Mouse (Mus musculus) heart, adult 18-20 months (tissue): Measurements from ENCODE around the gene Tmem221. TPM values are rescaled to one million over a fixed set of nuclear protein-coding genes. Genes with fewer than 3 reads are reported as not detected.

Experiments
- DNase-seq, 2 experiments: peaks; one replicate each; pipeline ENCODE4 v3.0.0; 2021 to 2022; ENCODE audit warnings: mixed read lengths in 1 of 2
- total RNA-seq, 2 experiments: library from RNA; stranded (reverse); gene quantifications; 2 replicates each; pipeline ENCODE4 v1.2.3; 2021

Tmem221 gene
- total RNA-seq, 2 experiments from 2014 or later: 0.42 to 0.51 TPM

DNA sequence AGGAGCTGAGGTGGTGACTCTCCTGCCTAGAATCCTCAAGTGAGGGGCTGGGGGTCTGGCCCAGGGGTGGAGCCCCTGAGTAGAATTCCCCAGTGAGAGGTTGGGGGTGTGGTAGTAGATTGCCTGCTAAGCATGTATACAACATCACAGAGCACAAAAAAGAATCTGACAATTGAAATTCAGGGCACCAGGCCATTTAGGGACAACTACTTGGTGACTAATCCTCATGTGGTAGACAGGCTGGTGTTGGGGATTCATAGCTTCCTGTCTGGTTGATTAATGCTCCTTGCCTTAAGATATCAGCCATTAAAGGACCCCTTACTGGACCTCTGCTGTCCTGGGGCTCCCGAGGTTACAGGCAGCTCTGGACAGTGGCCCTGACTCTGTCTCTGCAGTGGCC lies 20.3 kb upstream of the Tmem221 start:
- DNase-seq: no peak

- DNase-seq: no peak
Observed at GRCm38 (mm10) chr8:71577856-71578387, 19.3 kb upstream of the Tmem221 start.

GRCm38 (mm10) chr8:71575020-71575419 lies 16.3 kb upstream of the Tmem221 start:
- no peak for DNase-seq

- DNase-seq: peak in 1 of 2 experiments; percentile 41
Observed at GRCm38 (mm10) chr8:71574426-71574825, 15.8 kb upstream of the Tmem221 start.

DNA sequence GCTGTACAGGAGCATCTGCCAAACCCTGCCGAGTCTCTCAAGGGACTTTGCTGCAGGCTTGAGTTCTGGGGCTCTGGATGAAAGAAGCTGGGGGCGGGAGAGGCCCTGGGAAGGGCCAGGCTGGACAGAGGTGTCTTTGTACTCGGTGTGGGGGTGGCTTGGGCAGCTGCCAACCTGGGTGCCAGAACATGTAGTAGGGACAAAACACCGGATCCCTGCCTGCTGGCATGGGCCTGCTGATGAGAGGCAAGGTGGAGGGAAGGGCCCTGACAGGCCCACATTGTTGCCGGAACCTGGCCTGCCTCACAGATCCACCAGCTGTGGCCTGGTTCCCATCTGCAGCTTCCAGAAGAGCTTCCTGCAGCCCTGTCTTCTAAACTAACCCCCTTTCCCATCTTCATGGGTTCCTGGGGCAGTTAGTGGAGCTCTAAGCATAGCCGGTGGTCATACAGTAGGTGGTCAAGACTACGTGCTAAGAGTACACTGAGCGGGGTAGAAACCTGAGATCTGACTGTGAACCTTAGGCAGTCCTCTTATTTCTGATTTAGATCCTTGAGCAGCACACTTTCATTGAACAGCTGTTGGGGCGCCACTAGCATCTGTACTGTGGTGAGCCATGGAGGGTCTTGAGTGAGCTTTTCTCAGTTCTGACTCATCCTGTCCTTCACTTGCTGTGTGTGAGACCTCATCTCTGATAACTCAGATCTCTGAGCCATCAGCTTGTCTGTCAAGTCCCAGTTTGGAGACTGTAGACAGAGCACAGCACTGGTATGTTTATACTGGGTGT lies 14.4 kb upstream of the Tmem221 start:
- peak; percentile 82 to 87 for DNase-seq

GRCm38 (mm10) chr8:71572077-71572476 lies 13.4 kb upstream of the Tmem221 start:
- peak in 1 of 2 experiments; percentile 41 for DNase-seq

DNA sequence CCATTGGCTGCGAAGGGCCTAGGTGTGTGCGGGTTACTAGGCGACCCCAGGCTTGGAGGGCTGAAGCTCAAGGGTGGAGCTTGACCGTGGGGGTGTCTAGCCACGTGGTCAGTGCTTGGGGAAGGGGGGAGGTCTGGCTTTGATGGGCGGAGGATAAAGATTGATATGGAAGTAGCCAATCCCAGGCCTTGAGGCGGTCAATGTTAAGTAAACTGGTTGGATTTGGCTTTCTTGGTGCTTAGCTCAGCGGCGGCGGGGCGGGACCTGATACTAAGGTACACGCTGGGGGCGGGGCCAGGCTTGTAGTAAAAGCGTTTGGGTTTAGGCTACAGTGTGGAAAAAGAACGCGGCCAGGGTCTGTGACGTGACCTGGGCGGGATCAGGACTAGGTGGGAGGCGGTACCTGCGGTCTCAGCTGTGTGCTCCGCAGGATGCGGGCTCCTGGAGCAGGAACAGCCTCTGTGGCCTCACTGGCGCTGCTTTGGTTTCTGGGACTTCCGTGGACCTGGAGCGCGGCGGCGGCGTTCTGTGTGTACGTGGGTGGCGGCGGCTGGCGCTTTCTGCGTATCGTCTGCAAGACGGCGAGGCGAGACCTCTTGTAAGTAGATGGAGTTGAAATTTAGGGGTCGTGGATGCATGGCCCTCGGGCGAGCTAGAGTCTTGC lies 11.8 kb upstream of the Tmem221 start:
- DNase-seq: peak in 1 of 2 experiments; percentile 91

DNA sequence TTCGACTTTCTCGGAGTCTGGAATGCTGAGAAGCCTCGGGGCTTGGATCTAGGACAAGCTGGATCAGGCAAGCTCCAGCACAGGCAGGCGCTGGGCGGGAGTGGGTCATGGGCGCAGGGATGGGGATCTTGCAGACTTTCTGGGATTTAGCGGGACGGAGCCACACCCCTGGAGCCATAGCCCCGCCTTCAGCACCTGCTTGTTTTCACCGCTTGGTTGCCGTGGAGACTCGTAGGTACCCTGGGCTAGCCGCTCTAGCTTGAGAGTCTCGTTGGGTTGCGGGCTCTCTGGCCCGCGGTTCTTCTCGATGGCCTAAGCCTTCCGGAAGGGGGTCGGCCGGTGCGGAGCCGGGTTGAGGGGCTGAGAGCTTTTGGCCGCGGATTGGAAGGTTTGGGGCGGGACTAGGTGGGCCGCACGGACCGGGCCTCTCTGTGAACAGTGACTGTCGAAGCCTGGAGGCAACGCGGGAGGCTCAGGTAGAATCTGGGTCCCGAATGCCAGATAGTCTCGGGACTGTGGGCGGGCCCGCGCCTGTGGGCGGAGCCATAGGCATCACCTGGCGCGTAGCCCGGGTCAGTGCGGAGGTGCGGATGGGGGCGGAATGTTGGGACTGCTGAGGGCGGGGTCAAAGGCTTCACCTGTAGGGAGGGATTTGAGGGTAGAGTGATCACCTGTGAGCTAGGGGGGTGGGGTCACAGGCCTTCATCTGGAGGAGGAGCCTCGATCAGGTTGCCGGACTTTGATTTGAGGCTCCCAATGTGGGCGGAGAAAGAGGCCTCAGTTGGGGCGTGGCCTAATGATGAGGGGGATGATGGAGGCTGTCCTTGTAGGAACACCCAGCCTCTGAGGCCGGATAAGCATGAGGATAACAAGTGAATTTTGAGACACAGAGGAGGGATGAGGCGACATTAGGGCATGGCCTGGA lies 11.0 kb upstream of the Tmem221 start:
- DNase-seq: peak; percentile 89 to 90

DNA sequence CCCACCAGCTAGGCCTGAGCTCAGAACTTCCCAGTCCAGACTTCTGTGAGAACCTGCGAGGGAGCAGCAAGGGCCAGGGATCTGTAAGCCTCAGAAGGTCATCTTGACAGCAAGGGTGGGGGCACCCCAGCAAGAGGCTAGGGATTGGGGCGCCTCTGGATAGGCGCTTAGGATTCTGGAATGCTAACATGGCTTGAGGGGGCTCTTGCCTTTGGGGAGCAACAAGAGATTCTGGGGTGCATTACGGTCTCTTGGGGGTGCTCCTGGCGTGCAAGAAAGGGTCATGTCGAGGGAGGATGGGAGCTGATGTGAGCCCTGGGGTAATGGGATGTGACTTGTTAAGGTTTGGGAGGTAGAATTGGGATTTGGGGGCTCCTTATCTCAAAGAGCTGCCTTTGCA lies 10.3 kb upstream of the Tmem221 start:
- DNase-seq: no peak

DNA sequence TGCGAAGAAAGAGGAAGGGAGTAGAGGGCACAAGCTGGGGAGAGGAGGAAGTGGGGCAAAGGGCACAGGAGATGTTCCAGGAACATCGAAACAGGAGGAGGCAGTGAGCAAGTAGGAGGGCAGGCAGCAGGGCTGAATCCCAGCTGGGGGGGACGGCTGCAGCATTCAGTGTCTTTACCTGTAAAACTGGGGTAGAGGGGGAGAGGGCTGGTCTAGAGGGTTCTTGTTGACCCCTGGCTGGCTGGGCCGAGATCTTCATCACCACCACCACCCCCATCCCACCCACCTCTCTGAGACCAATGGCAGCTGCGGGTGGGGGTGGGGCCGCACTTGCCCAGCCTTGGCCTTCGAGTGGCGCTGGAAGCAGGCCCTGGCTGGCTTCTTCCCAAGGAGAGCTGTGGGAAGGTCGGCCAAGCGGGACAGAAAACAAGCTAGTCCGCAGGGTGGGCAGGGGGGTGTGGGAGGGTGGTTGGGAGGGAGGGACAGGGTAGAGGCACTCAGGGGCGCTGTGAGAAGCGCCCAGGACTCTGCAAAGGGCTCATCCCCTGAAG lies 9.8 kb upstream of the Tmem221 start, which contains the start of gene Slc27a1:
Slc27a1 (plus strand) TSS at position 496 of the 551 bp plus-strand sequence.
- DNase-seq: peak; percentile 89 to 91

DNA sequence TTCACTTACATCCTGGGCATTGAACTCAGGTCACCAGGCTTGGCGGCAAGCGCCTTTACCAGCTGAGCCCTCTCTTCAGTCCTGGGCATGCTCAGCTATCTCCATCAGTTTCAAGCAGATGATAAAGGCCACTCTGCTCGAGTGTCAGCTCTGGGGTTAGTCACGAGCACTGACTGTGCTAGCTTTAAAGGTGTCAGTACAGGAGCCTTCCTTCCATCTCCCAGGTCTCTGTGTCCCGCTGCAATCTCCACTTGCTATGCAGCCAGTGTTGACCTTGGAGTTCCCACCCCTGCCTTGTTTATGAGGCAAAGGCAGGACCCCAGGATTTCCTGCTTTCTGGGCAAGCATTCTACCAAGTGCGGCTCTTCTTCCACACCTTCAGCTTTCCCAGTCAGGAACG lies 8.9 kb upstream of the Tmem221 start:
- DNase-seq: peak in 1 of 2 experiments; percentile 31

DNA sequence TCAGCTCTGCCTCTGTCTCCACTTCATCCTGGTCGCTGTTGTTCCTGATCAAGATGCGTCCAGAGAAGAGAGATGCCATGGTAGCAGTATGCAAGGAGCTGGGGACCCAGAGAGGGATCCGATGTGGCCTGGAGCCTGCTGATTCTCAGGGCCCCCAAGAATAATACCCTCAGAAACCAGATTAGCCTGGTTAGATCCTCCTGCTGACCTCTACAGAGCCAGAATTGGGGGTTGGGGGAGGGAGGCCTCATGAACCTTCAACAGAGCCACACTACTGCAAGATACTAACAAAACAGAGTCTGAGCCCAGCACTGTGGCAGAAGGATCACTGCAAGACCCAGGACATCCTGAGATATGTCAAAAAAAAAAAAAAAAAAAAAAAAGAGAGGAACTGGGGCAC lies 7.8 kb upstream of the Tmem221 start, which contains the start of gene Nxnl1:
Nxnl1 (minus strand) TSS at position 101 of the 400 bp plus-strand sequence.
- DNase-seq: no peak

GRCm38 (mm10) chr8:71563992-71564391 lies 5.3 kb upstream of the Tmem221 start:
- no peak for DNase-seq

- DNase-seq: peak; percentile 85 to 90
Observed at GRCm38 (mm10) chr8:71562751-71563150, 4.1 kb upstream of the Tmem221 start.

- peak; percentile 50 to 83 for DNase-seq
Observed at GRCm38 (mm10) chr8:71561401-71561800, 2.7 kb upstream of the Tmem221 start.

GRCm38 (mm10) chr8:71560765-71561164 lies 2.1 kb upstream of the Tmem221 start:
- DNase-seq: no peak

DNA sequence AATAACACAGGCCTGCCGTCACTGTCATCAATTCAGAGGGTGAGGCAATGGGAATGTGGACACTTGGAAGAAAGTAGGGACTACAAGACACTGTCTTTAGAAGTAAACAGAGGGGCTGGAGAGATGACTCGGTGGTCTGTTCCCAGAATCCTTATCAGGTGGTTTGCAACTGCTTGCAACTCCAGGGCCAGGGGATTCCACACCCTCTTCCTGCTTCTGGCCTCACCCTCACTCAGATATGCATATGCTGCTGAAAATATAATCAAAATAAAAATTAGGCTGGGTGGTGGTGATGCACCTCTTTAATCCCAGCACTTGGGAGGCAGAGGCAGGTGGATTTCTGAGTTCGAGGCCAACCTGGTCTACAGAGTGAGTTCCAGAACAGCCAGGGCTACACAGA lies 1.4 kb upstream of the Tmem221 start:
- no peak for DNase-seq

DNA sequence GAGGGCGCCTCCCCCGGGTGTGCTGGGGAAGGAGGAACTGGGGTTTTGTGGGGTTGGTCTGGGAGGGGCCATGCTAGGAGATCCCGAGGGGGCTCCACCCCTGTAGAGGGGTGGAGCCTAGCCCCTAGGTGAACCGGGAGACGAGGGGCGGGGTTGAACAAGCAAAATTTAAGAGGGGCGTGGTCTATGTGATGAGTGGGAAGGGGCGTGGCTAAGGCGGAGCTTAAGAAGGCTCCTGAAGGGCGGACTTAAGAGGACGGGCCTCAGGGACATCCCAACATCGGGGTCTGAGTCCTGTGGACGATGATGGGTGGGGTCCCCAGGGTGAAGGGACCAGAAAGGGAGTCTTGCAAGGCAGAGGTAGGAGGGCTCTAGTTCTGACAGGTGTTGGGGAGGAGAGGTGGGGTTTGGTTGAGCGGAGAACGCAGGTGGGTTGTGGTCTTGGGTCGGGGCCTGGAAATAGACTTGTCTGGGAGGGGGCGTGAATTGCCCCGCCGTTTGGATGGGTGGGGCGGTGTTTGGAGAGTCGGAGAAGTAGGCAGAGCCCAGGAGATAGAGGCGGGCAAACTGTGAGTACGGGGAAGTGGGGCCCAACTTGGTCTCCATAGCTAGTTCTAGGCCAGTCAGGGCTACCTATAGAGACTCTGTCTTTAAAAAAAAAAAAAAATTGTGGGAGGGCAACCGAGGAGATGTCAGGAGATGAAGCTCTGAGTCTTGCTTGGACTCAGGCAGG lies 453 bp upstream of the Tmem221 start:
- peak; percentile 70 to 75 for DNase-seq

DNA sequence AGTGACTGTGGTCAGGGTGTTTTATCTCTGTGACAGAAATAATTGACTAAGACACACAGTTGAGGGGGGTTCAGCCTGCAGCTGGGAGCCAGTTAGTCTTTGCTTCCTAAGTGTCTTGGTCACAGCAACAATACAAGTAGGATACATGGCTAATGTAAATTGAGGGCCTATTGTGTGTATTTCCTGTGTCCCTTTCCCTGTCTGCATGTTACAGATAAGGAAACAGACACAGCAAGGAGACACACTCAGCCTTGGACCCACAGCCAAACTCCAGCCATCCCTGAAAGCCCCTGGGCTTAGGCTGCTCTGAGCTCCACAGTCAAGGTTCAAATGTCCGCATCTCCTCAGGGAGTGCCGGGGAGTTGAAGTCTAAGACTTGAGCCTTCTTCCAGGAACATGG lies 4.0 kb downstream of the Tmem221 start:
- no peak for DNase-seq

GRCm38 (mm10) chr8:71554001-71554400 lies 4.7 kb downstream of the Tmem221 start:
- DNase-seq: no peak

DNA sequence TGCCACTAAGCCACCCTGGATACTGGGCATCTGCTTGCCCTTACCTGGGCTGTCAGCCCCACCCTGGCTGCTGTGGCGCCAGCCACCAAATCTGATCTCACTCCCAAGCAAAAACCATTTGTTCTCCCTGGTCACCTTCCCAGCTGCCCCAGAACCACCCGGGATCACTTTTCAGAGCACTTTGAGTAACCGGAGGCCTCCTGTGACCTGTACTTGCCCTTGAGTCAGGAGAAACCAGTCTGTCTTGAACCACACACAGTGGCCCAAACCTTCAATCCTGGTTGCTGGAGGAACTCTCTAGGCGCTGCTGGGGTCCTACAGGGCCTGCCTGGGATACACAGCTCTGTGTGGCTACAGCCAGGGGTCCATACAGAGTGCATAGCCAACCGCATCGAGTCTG lies 5.9 kb downstream of the Tmem221 start:
- no peak for DNase-seq
